Mouse (Mus musculus): ENCODE results near the gene Nek3.

Gene Nek3

GRCm38 (mm10) chr8:22185431-22186397 is 19.5 kb upstream of the Nek3 start, which contains the start of gene Ckap2:
Gene Ckap2 (minus strand): TSS chr8:22185819.
- Histone ChIP-seq H3K4me1 (replicated peaks; ENCODE audit: low read depth, low read length) (peaks cover 61% of the 10 kb centered on the region), H3K9me3 (ENCODE audit: low read length) (no peaks in the 10 kb centered on the region), H3K36me3 (ENCODE audit: insufficient read depth, low read length) (peaks cover 23% of the 10 kb centered on the region), H3K27me3 (ENCODE audit: insufficient read depth, low read length) (peaks cover 2% of the 10 kb centered on the region; the same call in 1 of the 2 replicates), H3K4me3 (replicated peaks; ENCODE audit: low read length) (peak within 1 kb of the TSS; percentile 92)
- TF ChIP-seq POU5F1 (IDR thresholded peaks at IDR 0.05; ENCODE audit: borderline replicate concordance, low read length) (no peak), NANOG (IDR thresholded peaks at IDR 0.05; ENCODE audit: borderline replicate concordance, low read length) (no peak), CTCF (conservative IDR thresholded peaks at IDR 0.05; ENCODE audit: low read length) (no peak)

- TF ChIP-seq NANOG (IDR thresholded peaks at IDR 0.05; ENCODE audit: borderline replicate concordance, low read length) (no peak), CTCF (conservative IDR thresholded peaks at IDR 0.05; ENCODE audit: low read length) (no peak), POU5F1 (IDR thresholded peaks at IDR 0.05; ENCODE audit: borderline replicate concordance, low read length) (no peak)
- peak overlapping the region; percentile 92 for H3K4me3 ChIP-seq (replicated peaks; ENCODE audit: low read length)
- no peaks in the 10 kb centered on the region for H3K9me3 ChIP-seq (ENCODE audit: low read length)
- peaks cover 69% of the 10 kb centered on the region for H3K4me1 ChIP-seq (replicated peaks; ENCODE audit: low read depth, low read length)
- peaks cover 2% of the 10 kb centered on the region; the same call in 1 of the 2 replicates for H3K27me3 ChIP-seq (ENCODE audit: insufficient read depth, low read length)
- H3K36me3 ChIP-seq (ENCODE audit: insufficient read depth, low read length): peaks cover 27% of the 10 kb centered on the region
Observed at GRCm38 (mm10) chr8:22184884-22185283, 18.6 kb upstream of the Nek3 start.

- H3K9me3 ChIP-seq (ENCODE audit: low read length): peaks cover 7% of the 10 kb centered on the region
- H3K36me3 ChIP-seq (ENCODE audit: insufficient read depth, low read length): peaks cover 76% of the 10 kb centered on the region
- H3K27me3 ChIP-seq (ENCODE audit: insufficient read depth, low read length): no peaks in the 10 kb centered on the region
- peak; percentile 31 for TF ChIP-seq CTCF (conservative IDR thresholded peaks at IDR 0.05; ENCODE audit: low read length)
- TF ChIP-seq NANOG (IDR thresholded peaks at IDR 0.05; ENCODE audit: borderline replicate concordance, low read length): no peak
- no peak for TF ChIP-seq POU5F1 (IDR thresholded peaks at IDR 0.05; ENCODE audit: borderline replicate concordance, low read length)
- H3K4me1 ChIP-seq (replicated peaks; ENCODE audit: low read depth, low read length): peaks cover 13% of the 10 kb centered on the region
- no peak overlapping the region for H3K4me3 ChIP-seq (replicated peaks; ENCODE audit: low read length)
Observed at GRCm38 (mm10) chr8:22175966-22176365, 9.7 kb upstream of the Nek3 start.

GRCm38 (mm10) chr8:22169167-22169566 is 2.9 kb upstream of the Nek3 start:
- H3K4me1 ChIP-seq (replicated peaks; ENCODE audit: low read depth, low read length): peaks cover 38% of the 10 kb centered on the region
- H3K4me3 ChIP-seq (replicated peaks; ENCODE audit: low read length): no peak overlapping the region
- H3K9me3 ChIP-seq (ENCODE audit: low read length): no peaks in the 10 kb centered on the region
- no peak for TF ChIP-seq POU5F1 (IDR thresholded peaks at IDR 0.05; ENCODE audit: borderline replicate concordance, low read length)
- TF ChIP-seq CTCF (conservative IDR thresholded peaks at IDR 0.05; ENCODE audit: low read length): no peak
- no peak for TF ChIP-seq NANOG (IDR thresholded peaks at IDR 0.05; ENCODE audit: borderline replicate concordance, low read length)
- H3K27me3 ChIP-seq (ENCODE audit: insufficient read depth, low read length): no peaks in the 10 kb centered on the region
- peaks cover 58% of the 10 kb centered on the region for H3K36me3 ChIP-seq (ENCODE audit: insufficient read depth, low read length)

- Histone ChIP-seq H3K9me3 (ENCODE audit: low read length) (no peaks in the 10 kb centered on the region), H3K4me3 (replicated peaks; ENCODE audit: low read length) (peak overlapping the region; percentile 74), H3K36me3 (ENCODE audit: insufficient read depth, low read length) (peaks cover 32% of the 10 kb centered on the region), H3K4me1 (replicated peaks; ENCODE audit: low read depth, low read length) (peaks cover 38% of the 10 kb centered on the region), H3K27me3 (ENCODE audit: insufficient read depth, low read length) (no peaks in the 10 kb centered on the region)
- TF ChIP-seq CTCF (conservative IDR thresholded peaks at IDR 0.05; ENCODE audit: low read length) (no peak), POU5F1 (IDR thresholded peaks at IDR 0.05; ENCODE audit: borderline replicate concordance, low read length) (no peak), NANOG (IDR thresholded peaks at IDR 0.05; ENCODE audit: borderline replicate concordance, low read length) (no peak)
Observed at GRCm38 (mm10) chr8:22165251-22166079, 770 bp downstream of the Nek3 start.

GRCm38 (mm10) chr8:22164431-22164830 is 1.8 kb downstream of the Nek3 start:
- H3K9me3 ChIP-seq (ENCODE audit: low read length): no peaks in the 10 kb centered on the region
- H3K36me3 ChIP-seq (ENCODE audit: insufficient read depth, low read length): peaks cover 25% of the 10 kb centered on the region
- peaks cover 36% of the 10 kb centered on the region for H3K4me1 ChIP-seq (replicated peaks; ENCODE audit: low read depth, low read length)
- no peak overlapping the region for H3K4me3 ChIP-seq (replicated peaks; ENCODE audit: low read length)
- TF ChIP-seq POU5F1 (IDR thresholded peaks at IDR 0.05; ENCODE audit: borderline replicate concordance, low read length) (no peak), CTCF (conservative IDR thresholded peaks at IDR 0.05; ENCODE audit: low read length) (no peak), NANOG (IDR thresholded peaks at IDR 0.05; ENCODE audit: borderline replicate concordance, low read length) (no peak)
- H3K27me3 ChIP-seq (ENCODE audit: insufficient read depth, low read length): no peaks in the 10 kb centered on the region

- Histone ChIP-seq H3K4me1 (replicated peaks; ENCODE audit: low read depth, low read length) (peaks cover 16% of the 10 kb centered on the region), H3K4me3 (replicated peaks; ENCODE audit: low read length) (no peak overlapping the region), H3K27me3 (ENCODE audit: insufficient read depth, low read length) (no peaks in the 10 kb centered on the region), H3K9me3 (ENCODE audit: low read length) (no peaks in the 10 kb centered on the region), H3K36me3 (ENCODE audit: insufficient read depth, low read length) (peaks cover 5% of the 10 kb centered on the region; the same call in 1 of the 2 replicates)
- no peak for TF ChIP-seq CTCF (conservative IDR thresholded peaks at IDR 0.05; ENCODE audit: low read length)
- no peak for TF ChIP-seq NANOG (IDR thresholded peaks at IDR 0.05; ENCODE audit: borderline replicate concordance, low read length)
- TF ChIP-seq POU5F1 (IDR thresholded peaks at IDR 0.05; ENCODE audit: borderline replicate concordance, low read length): no peak
Observed at GRCm38 (mm10) chr8:22162206-22162605, 4.0 kb downstream of the Nek3 start.

- H3K36me3 ChIP-seq (ENCODE audit: insufficient read depth, low read length): no peaks in the 10 kb centered on the region
- TF ChIP-seq NANOG (IDR thresholded peaks at IDR 0.05; ENCODE audit: borderline replicate concordance, low read length): no peak
- TF ChIP-seq POU5F1 (IDR thresholded peaks at IDR 0.05; ENCODE audit: borderline replicate concordance, low read length): no peak
- TF ChIP-seq CTCF (conservative IDR thresholded peaks at IDR 0.05; ENCODE audit: low read length): no peak
- no peaks in the 10 kb centered on the region for H3K9me3 ChIP-seq (ENCODE audit: low read length)
- no peaks in the 10 kb centered on the region for H3K27me3 ChIP-seq (ENCODE audit: insufficient read depth, low read length)
- H3K4me1 ChIP-seq (replicated peaks; ENCODE audit: low read depth, low read length): peaks cover 38% of the 10 kb centered on the region
- no peak overlapping the region for H3K4me3 ChIP-seq (replicated peaks; ENCODE audit: low read length)
Observed at GRCm38 (mm10) chr8:22150345-22150663, 15.9 kb downstream of the Nek3 start.

Measured in E14TG2a.4 (cell line).